Mouse (Mus musculus): ENCODE results near the gene Gja6. TPM values are rescaled to one million over a fixed set of nuclear protein-coding genes. Genes with fewer than 3 reads are reported as not detected.

The Gja6 gene
- polyA plus RNA-seq (2015; fragmentation: Nextera tagmentation; extraction: Ambion mirVana): 0.05 and 0.12 TPM in 2 replicates

- H3K4me1 ChIP-seq (replicated peaks; ENCODE audit: control insufficient read depth, insufficient read depth): no peaks in the 10 kb centered on the region
- no peaks in the 10 kb centered on the region for H3K27me3 ChIP-seq (ENCODE audit: control insufficient read depth, insufficient read depth, low read length)
- H3K27ac ChIP-seq (replicated peaks): no peak within 1 kb of the TSS
- ATAC-seq (ENCODE audit: low FRiP score, low TSS enrichment): no peak
- no peak within 1 kb of the TSS for H3K9ac ChIP-seq (ENCODE audit: low read length)
- H3K36me3 ChIP-seq (ENCODE audit: control insufficient read depth, insufficient read depth, low read length): no peaks in the 10 kb centered on the region
- H3K4me2 ChIP-seq (replicated peaks; ENCODE audit: low read depth): no peak within 1 kb of the TSS
- no peak within 1 kb of the TSS for H3K4me3 ChIP-seq (ENCODE audit: low read depth, low read length)
- no peak for TF ChIP-seq CTCF (IDR thresholded peaks at IDR 0.05; ENCODE audit: low read depth)
- no peak for TF ChIP-seq EP300 (optimal IDR thresholded peaks at IDR 0.05)
- DNase-seq (ENCODE audit: low spot score): no peak
- 71% methylated on average over 4 of the region's 4 CpGs for WGBS
- no peaks in the 10 kb centered on the region for H3K9me3 ChIP-seq (ENCODE audit: control insufficient read depth, low read length)
Observed at GRCm38 (mm10) chrX:160906952-160907351, at the start of gene Gja6. Gja6 (minus strand) TSS chrX:160907052.

- Histone ChIP-seq H3K9me3 (ENCODE audit: control insufficient read depth, low read length) (no peaks in the 10 kb centered on the region), H3K27ac (replicated peaks) (no peak overlapping the region), H3K4me3 (ENCODE audit: low read depth, low read length) (no peak overlapping the region), H3K4me1 (replicated peaks; ENCODE audit: control insufficient read depth, insufficient read depth) (no peaks in the 10 kb centered on the region), H3K4me2 (replicated peaks; ENCODE audit: low read depth) (no peak overlapping the region), H3K9ac (ENCODE audit: low read length) (no peak overlapping the region), H3K27me3 (ENCODE audit: control insufficient read depth, insufficient read depth, low read length) (no peaks in the 10 kb centered on the region), H3K36me3 (ENCODE audit: control insufficient read depth, insufficient read depth, low read length) (no peaks in the 10 kb centered on the region)
- no peak for DNase-seq (ENCODE audit: low spot score)
- ATAC-seq (ENCODE audit: low FRiP score, low TSS enrichment): no peak
- WGBS: 84% methylated on average over 2 of the region's 2 CpGs
- no peak for TF ChIP-seq EP300 (optimal IDR thresholded peaks at IDR 0.05)
- TF ChIP-seq CTCF (IDR thresholded peaks at IDR 0.05; ENCODE audit: low read depth): no peak
Observed at GRCm38 (mm10) chrX:160949583-160949982, 42.7 kb upstream of the Gja6 start.

- 54% methylated on average over 4 of the region's 4 CpGs for WGBS
- no peak for DNase-seq (ENCODE audit: low spot score)
- H3K4me1 ChIP-seq (replicated peaks; ENCODE audit: control insufficient read depth, insufficient read depth): no peaks in the 10 kb centered on the region
Observed at GRCm38 (mm10) chrX:160944722-160945121, 37.9 kb upstream of the Gja6 start.

GRCm38 (mm10) chrX:160935541-160935940 is 28.7 kb upstream of the Gja6 start:
- H3K4me1 ChIP-seq (replicated peaks; ENCODE audit: control insufficient read depth, insufficient read depth): no peaks in the 10 kb centered on the region
- no peaks in the 10 kb centered on the region for H3K36me3 ChIP-seq (ENCODE audit: control insufficient read depth, insufficient read depth, low read length)
- TF ChIP-seq CTCF (IDR thresholded peaks at IDR 0.05; ENCODE audit: low read depth): peak; percentile 60
- no peak for TF ChIP-seq EP300 (optimal IDR thresholded peaks at IDR 0.05)
- no peaks in the 10 kb centered on the region for H3K9me3 ChIP-seq (ENCODE audit: control insufficient read depth, low read length)
- H3K27ac ChIP-seq (replicated peaks): no peak overlapping the region
- DNase-seq (ENCODE audit: low spot score) (peak; percentile 25), ATAC-seq (ENCODE audit: low FRiP score, low TSS enrichment) (no peak)
- 74% methylated on average over 1 of the region's 1 CpGs for WGBS
- H3K4me3 ChIP-seq (ENCODE audit: low read depth, low read length): no peak overlapping the region
- H3K4me2 ChIP-seq (replicated peaks; ENCODE audit: low read depth): no peak overlapping the region
- H3K27me3 ChIP-seq (ENCODE audit: control insufficient read depth, insufficient read depth, low read length): no peaks in the 10 kb centered on the region
- H3K9ac ChIP-seq (ENCODE audit: low read length): no peak overlapping the region

More at GRCm38 (mm10) chrX:160944722-160945121, 37.9 kb upstream of the Gja6 start:
- H3K4me3 ChIP-seq (ENCODE audit: low read depth, low read length): no peak overlapping the region
- ATAC-seq (ENCODE audit: low FRiP score, low TSS enrichment): no peak
- H3K4me2 ChIP-seq (replicated peaks; ENCODE audit: low read depth): no peak overlapping the region
- no peak overlapping the region for H3K9ac ChIP-seq (ENCODE audit: low read length)
- H3K27me3 ChIP-seq (ENCODE audit: control insufficient read depth, insufficient read depth, low read length): no peaks in the 10 kb centered on the region
- H3K36me3 ChIP-seq (ENCODE audit: control insufficient read depth, insufficient read depth, low read length): no peaks in the 10 kb centered on the region
- TF ChIP-seq EP300 (optimal IDR thresholded peaks at IDR 0.05) (no peak), CTCF (IDR thresholded peaks at IDR 0.05; ENCODE audit: low read depth) (no peak)
- H3K27ac ChIP-seq (replicated peaks): no peak overlapping the region
- H3K9me3 ChIP-seq (ENCODE audit: control insufficient read depth, low read length): no peaks in the 10 kb centered on the region

- ATAC-seq (ENCODE audit: low FRiP score, low TSS enrichment) (no peak), DNase-seq (ENCODE audit: low spot score) (no peak)
- Histone ChIP-seq H3K27ac (replicated peaks) (no peak overlapping the region), H3K27me3 (ENCODE audit: control insufficient read depth, insufficient read depth, low read length) (no peaks in the 10 kb centered on the region), H3K4me3 (ENCODE audit: low read depth, low read length) (no peak overlapping the region), H3K36me3 (ENCODE audit: control insufficient read depth, insufficient read depth, low read length) (no peaks in the 10 kb centered on the region), H3K9me3 (ENCODE audit: control insufficient read depth, low read length) (no peaks in the 10 kb centered on the region), H3K9ac (ENCODE audit: low read length) (no peak overlapping the region), H3K4me2 (replicated peaks; ENCODE audit: low read depth) (no peak overlapping the region), H3K4me1 (replicated peaks; ENCODE audit: control insufficient read depth, insufficient read depth) (no peaks in the 10 kb centered on the region)
- TF ChIP-seq EP300 (optimal IDR thresholded peaks at IDR 0.05): no peak
- TF ChIP-seq CTCF (IDR thresholded peaks at IDR 0.05; ENCODE audit: low read depth): peak; percentile 61
Observed at GRCm38 (mm10) chrX:160930656-160931055, 23.8 kb upstream of the Gja6 start.

GRCm38 (mm10) chrX:160928870-160929269 is 22.0 kb upstream of the Gja6 start:
- Histone ChIP-seq H3K9me3 (ENCODE audit: control insufficient read depth, low read length) (no peaks in the 10 kb centered on the region), H3K4me3 (ENCODE audit: low read depth, low read length) (no peak overlapping the region), H3K9ac (ENCODE audit: low read length) (no peak overlapping the region), H3K27me3 (ENCODE audit: control insufficient read depth, insufficient read depth, low read length) (no peaks in the 10 kb centered on the region), H3K4me2 (replicated peaks; ENCODE audit: low read depth) (no peak overlapping the region), H3K27ac (replicated peaks) (no peak overlapping the region), H3K4me1 (replicated peaks; ENCODE audit: control insufficient read depth, insufficient read depth) (no peaks in the 10 kb centered on the region), H3K36me3 (ENCODE audit: control insufficient read depth, insufficient read depth, low read length) (no peaks in the 10 kb centered on the region)
- ATAC-seq (ENCODE audit: low FRiP score, low TSS enrichment) (no peak), DNase-seq (ENCODE audit: low spot score) (no peak)
- WGBS: 73% methylated on average over 1 of the region's 1 CpGs
- no peak for TF ChIP-seq EP300 (optimal IDR thresholded peaks at IDR 0.05)
- TF ChIP-seq CTCF (IDR thresholded peaks at IDR 0.05; ENCODE audit: low read depth): no peak

All from stomach, postnatal 0 days (tissue).